Mouse (Mus musculus): ENCODE measurements around the gene Car6.

DNA sequence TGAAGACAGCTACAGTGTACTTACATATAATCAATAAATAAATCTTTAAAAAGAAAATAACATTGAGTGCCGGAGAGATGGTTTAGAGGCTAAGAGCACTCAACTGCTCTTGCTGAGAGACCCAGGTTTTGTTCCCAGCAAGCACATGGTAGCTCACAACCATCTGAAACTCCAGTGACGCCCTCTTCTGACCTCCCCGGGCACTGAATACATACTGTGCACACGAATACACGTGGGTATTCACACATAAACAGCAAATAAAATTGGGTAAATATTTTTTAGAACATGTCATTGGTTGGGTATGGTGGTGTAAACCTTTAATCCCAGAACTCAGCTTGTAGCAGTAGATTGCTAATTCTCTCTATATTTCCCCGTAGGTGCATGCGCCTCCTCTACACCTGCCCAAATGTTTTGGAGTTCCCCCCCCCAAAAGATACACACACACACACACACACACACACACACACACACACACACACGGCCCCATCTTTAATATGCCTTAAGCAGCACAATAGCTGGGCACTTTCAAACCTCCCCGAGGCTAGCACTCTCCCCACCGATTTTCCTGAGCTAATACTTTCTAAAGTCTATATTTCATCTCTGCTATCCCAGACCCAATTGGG is 10.9 kb upstream of the Car6 start:
- no peak for TF ChIP-seq CTCF (IDR thresholded peaks at IDR 0.05)
- no peak for TF ChIP-seq EP300 (IDR thresholded peaks at IDR 0.05)
